Mouse (Mus musculus) myocyte (in vitro differentiated cells): ENCODE data around the gene Siva1. TPM values are rescaled to one million over a fixed set of nuclear protein-coding genes. Genes with fewer than 3 reads are reported as not detected.

Experiments used
- H3K27me3 ChIP-seq: one replicate; pipeline ENCODE4 v1.6.1; 2011; ENCODE audit not compliant: control insufficient read depth, insufficient read depth, insufficient read length
- H3K36me3 ChIP-seq: one replicate; pipeline ENCODE4 v1.6.1; 2011; ENCODE audit not compliant: control insufficient read depth, insufficient read depth
- H3K4me2 ChIP-seq: one replicate; pipeline ENCODE4 v1.6.1; 2011; ENCODE audit warnings: low read depth, control low read depth
- H3K4me3 ChIP-seq: one replicate; pipeline ENCODE4 v1.5.1; 2011; ENCODE audit warnings: mild to moderate bottlenecking, control low read depth, moderate library complexity
- H3K79me2 ChIP-seq: one replicate; pipeline ENCODE4 v1.6.1; 2011; ENCODE audit not compliant: control insufficient read depth, insufficient read depth
- H3ac ChIP-seq: one replicate; pipeline ENCODE4 v1.6.1; 2011; ENCODE audit not compliant: control insufficient read depth, insufficient read length
- CEBPB ChIP-seq: IDR thresholded peaks from 2 replicates; pipeline ENCODE4 v1.6.1; 2011; ENCODE audit warnings: mild to moderate bottlenecking, moderate library complexity; ENCODE audit not compliant: poor library complexity, insufficient read depth, severe bottlenecking
- E2F4 ChIP-seq: IDR thresholded peaks from one replicate; pipeline ENCODE4 v1.6.1; 2011; ENCODE audit warnings: mild to moderate bottlenecking, control low read depth, moderate library complexity; ENCODE audit not compliant: insufficient read depth
- MAX ChIP-seq: IDR thresholded peaks from one replicate; pipeline ENCODE4 v1.6.1; 2011; ENCODE audit warnings: low read depth, mild to moderate bottlenecking, control low read depth
- MYOD1 ChIP-seq, 3 experiments: IDR thresholded peaks; one replicate each; pipeline ENCODE4 v1.6.1; 2011; ENCODE audit warnings: control low read depth in 2 of 3, low read depth in 2 of 3, mild to moderate bottlenecking in 2 of 3, moderate library complexity in 1 of 3; ENCODE audit not compliant: insufficient read length in 2 of 3, control insufficient read depth in 1 of 3
- MYOG ChIP-seq, 3 experiments: IDR thresholded peaks; one replicate each; pipeline ENCODE4 v1.6.1; 2011; ENCODE audit warnings: control low read depth in 2 of 3, low read depth in 2 of 3, mild to moderate bottlenecking in 2 of 3; ENCODE audit not compliant: insufficient read length in 2 of 3, control insufficient read depth in 1 of 3, insufficient read depth in 1 of 3
- POLR2A ChIP-seq: IDR thresholded peaks from one replicate; pipeline ENCODE4 v1.6.1; 2011; ENCODE audit warnings: low read depth, mild to moderate bottlenecking, control low read depth, moderate library complexity; ENCODE audit not compliant: insufficient read length
- POLR2AphosphoS2 ChIP-seq: IDR thresholded peaks from one replicate; pipeline ENCODE4 v1.6.1; 2011; ENCODE audit warnings: low read depth, control low read depth; ENCODE audit not compliant: insufficient read length
- REST ChIP-seq: IDR thresholded peaks from one replicate; pipeline ENCODE4 v1.6.1; 2011; ENCODE audit warnings: mild to moderate bottlenecking, control low read depth, moderate library complexity; ENCODE audit not compliant: insufficient read depth, insufficient read length
- SRF ChIP-seq: IDR thresholded peaks from one replicate; pipeline ENCODE4 v1.6.1; 2011; ENCODE audit warnings: low read depth; ENCODE audit not compliant: control insufficient read depth, insufficient read length
- TCF12 ChIP-seq: IDR thresholded peaks from one replicate; pipeline ENCODE4 v1.6.1; 2011; ENCODE audit warnings: mild to moderate bottlenecking, control low read depth; ENCODE audit not compliant: poor library complexity, insufficient read depth, severe bottlenecking
- TCF3 ChIP-seq: IDR thresholded peaks from one replicate; pipeline ENCODE4 v1.6.1; 2011; ENCODE audit warnings: low read depth, control low read depth; ENCODE audit not compliant: insufficient read length
- USF1 ChIP-seq: IDR thresholded peaks from one replicate; pipeline ENCODE4 v1.6.1; 2011; ENCODE audit warnings: low read depth, mild to moderate bottlenecking, control low read depth, moderate library complexity
- polyA plus RNA-seq: library from polyadenylated mRNA; unstranded; fragments of >200 nt; fragmentation: generic; extraction: Trizol; gene quantifications from one replicate; pipeline ENCODE4 v1.2.1, GENCODE M21; 2012; ENCODE audit warnings: missing spikeins

Siva1 gene
- polyA plus RNA-seq, 1 experiment: 85.6 TPM

DNA sequence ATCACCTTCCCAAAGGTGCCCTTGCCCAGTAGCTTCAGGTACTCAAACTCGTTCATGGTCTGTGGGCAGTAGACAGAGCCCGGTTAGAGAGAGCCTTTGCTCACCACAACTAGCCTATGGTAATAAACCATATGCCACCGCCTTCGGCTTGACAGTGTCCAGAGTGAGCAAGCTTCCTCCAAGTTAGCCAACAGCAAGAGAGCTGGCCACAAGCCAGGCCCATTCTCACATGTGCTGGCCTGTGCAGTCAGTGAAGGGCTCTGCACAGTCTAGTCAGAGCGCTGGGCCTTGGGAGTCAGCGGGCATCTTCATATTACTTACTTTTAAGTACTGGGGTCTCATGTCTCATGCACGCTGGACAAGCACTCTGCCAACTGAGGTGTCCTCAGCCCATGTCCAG is 14.1 kb downstream of the Siva1 start:
- H3K79me2 ChIP-seq: no peaks in the 10 kb centered on the region
- H3K4me3 ChIP-seq: no peak overlapping the region
- peaks cover 29% of the 10 kb centered on the region for H3K36me3 ChIP-seq
- no peak for TF ChIP-seq E2F4
- TF ChIP-seq MAX: no peak
- no peak for TF ChIP-seq TCF3
- no peak for TF ChIP-seq CEBPB
- no peak for TF ChIP-seq USF1
- no peak for TF ChIP-seq POLR2A
- TF ChIP-seq REST: no peak
- no peak for TF ChIP-seq POLR2AphosphoS2
- TF ChIP-seq MYOG (IDR thresholded peaks at IDR 0.05; ENCODE audit: control insufficient read depth in 1 of 3, insufficient read depth in 1 of 3, insufficient read length in 2 of 3, low read depth in 2 of 3): no peak
- TF ChIP-seq TCF12: no peak
- TF ChIP-seq MYOD1 (IDR thresholded peaks at IDR 0.05; ENCODE audit: control insufficient read depth in 1 of 3, insufficient read length in 2 of 3, low read depth in 2 of 3): no peak
- no peak for TF ChIP-seq SRF
- no peak overlapping the region for H3ac ChIP-seq
- no peaks in the 10 kb centered on the region for H3K27me3 ChIP-seq
- H3K4me2 ChIP-seq: no peak overlapping the region

DNA sequence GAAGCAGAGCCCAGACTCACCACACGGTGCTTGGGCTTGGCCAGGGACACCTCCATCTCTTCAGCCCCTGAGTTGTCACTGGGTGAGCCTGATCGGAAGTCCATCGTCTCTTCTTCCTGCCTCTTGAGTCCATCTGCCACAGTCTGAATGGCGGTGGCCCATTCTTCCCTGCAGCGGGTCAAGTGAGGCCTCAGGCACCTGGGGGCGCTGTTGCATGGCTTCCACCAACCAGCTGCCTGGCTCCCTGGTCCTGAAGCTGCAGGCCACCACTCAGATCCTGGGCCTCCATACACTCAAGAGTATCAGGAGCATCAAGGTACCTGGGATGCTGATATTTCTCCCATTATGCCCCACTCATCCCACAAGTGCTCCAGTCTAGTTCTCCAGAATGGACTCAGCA is 14.6 kb downstream of the Siva1 start:
- Histone ChIP-seq H3K4me2 (no peak overlapping the region), H3ac (no peak overlapping the region), H3K4me3 (no peak overlapping the region), H3K79me2 (peaks cover 2% of the 10 kb centered on the region), H3K27me3 (no peaks in the 10 kb centered on the region), H3K36me3 (peaks cover 29% of the 10 kb centered on the region)
- TF ChIP-seq POLR2AphosphoS2 (no peak), POLR2A (no peak), MYOD1 (IDR thresholded peaks at IDR 0.05; ENCODE audit: control insufficient read depth in 1 of 3, insufficient read length in 2 of 3, low read depth in 2 of 3) (no peak)

- Histone ChIP-seq H3K27me3 (no peaks in the 10 kb centered on the region), H3K4me3 (no peak overlapping the region), H3K4me2 (no peak overlapping the region), H3ac (no peak overlapping the region), H3K79me2 (peaks cover 14% of the 10 kb centered on the region), H3K36me3 (peaks cover 32% of the 10 kb centered on the region)
- TF ChIP-seq USF1 (no peak), MAX (no peak), E2F4 (no peak), TCF3 (no peak)
Measured at GRCm38 (mm10) chr12:112660576-112661326, 16.3 kb downstream of the Siva1 start.

GRCm38 (mm10) chr12:112661327-112661605 is 16.8 kb downstream of the Siva1 start:
- H3ac ChIP-seq: no peak overlapping the region
- no peaks in the 10 kb centered on the region for H3K27me3 ChIP-seq
- peaks cover 27% of the 10 kb centered on the region for H3K36me3 ChIP-seq
- TF ChIP-seq TCF3: no peak
- TF ChIP-seq POLR2A: no peak
- no peak for TF ChIP-seq MYOD1 (IDR thresholded peaks at IDR 0.05; ENCODE audit: control insufficient read depth in 1 of 3, insufficient read length in 2 of 3, low read depth in 2 of 3)
- no peak for TF ChIP-seq E2F4
- no peak for TF ChIP-seq REST
- no peak for TF ChIP-seq MAX
- TF ChIP-seq TCF12: no peak
- TF ChIP-seq USF1: no peak
- no peak for TF ChIP-seq POLR2AphosphoS2
- no peak for TF ChIP-seq MYOG (IDR thresholded peaks at IDR 0.05; ENCODE audit: control insufficient read depth in 1 of 3, insufficient read depth in 1 of 3, insufficient read length in 2 of 3, low read depth in 2 of 3)
- TF ChIP-seq SRF: no peak
- TF ChIP-seq CEBPB: no peak
- H3K4me3 ChIP-seq: no peak overlapping the region
- peaks cover 14% of the 10 kb centered on the region for H3K79me2 ChIP-seq
- no peak overlapping the region for H3K4me2 ChIP-seq

DNA sequence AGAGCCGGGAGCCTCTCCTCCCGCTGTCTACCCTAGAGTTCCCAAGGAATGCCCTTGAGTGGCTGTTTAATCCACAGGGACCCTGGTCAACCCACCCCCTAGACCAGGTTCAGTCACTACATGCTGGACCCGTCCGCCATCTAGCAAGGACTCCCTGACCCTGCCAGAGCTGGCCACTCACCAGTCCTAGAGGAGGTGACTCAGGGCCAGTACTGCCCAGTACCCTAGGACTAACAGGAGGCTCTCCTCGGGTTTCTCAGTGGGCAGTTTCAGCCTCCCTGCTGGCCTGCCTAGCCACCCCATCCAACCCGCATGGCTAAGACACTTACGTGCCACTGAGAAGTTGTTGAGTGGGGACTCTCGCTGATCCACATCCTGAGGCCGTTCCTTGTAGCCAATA is 17.4 kb downstream of the Siva1 start:
- Histone ChIP-seq H3K79me2 (peaks cover 15% of the 10 kb centered on the region), H3K36me3 (peaks cover 27% of the 10 kb centered on the region), H3K4me3 (no peak overlapping the region), H3ac (no peak overlapping the region), H3K4me2 (no peak overlapping the region), H3K27me3 (no peaks in the 10 kb centered on the region)
- TF ChIP-seq POLR2AphosphoS2 (no peak), TCF12 (no peak), MYOG (IDR thresholded peaks at IDR 0.05; ENCODE audit: control insufficient read depth in 1 of 3, insufficient read depth in 1 of 3, insufficient read length in 2 of 3, low read depth in 2 of 3) (no peak), E2F4 (no peak), POLR2A (no peak), MYOD1 (IDR thresholded peaks at IDR 0.05; ENCODE audit: control insufficient read depth in 1 of 3, insufficient read length in 2 of 3, low read depth in 2 of 3) (no peak), USF1 (no peak), MAX (no peak), REST (no peak), SRF (no peak), CEBPB (no peak), TCF3 (no peak)
